Mouse (Mus musculus) heart, postnatal 0 days (tissue): Measurements from ENCODE around the gene Mex3a.

Experiments used
- CTCF ChIP-seq: IDR thresholded peaks from 2 replicates; pipeline ENCODE4 v1.5.1; 2016; ENCODE audit warnings: antibody characterized with exemption, control low read depth, low read depth
- EP300 ChIP-seq: IDR thresholded peaks from 2 replicates; pipeline ENCODE4 v1.6.1; 2016; ENCODE audit warnings: antibody characterized with exemption, low read depth

GRCm38 (mm10) chr3:88568615-88569014 lies 36.4 kb downstream of the Mex3a start:
- TF ChIP-seq EP300 = no peak
- TF ChIP-seq CTCF = no peak
